Mouse (Mus musculus): ENCODE results near the gene Clec2g. TPM values are rescaled to one million over a fixed set of nuclear protein-coding genes. Genes with fewer than 3 reads are reported as not detected.

The Clec2g gene
- polyA plus RNA-seq, 1 experiment from 2014 or later: not detected

Small RNA genes within 50 kb of the gene (microRNA-seq; reads per million reads assigned to microRNA genes)
- not detected for gene Gm27336
- not detected for gene Mir7649

Other genes with a start within 250 kb of the Clec2g start
- gene Klrb1, start 211.3 kb upstream of the Clec2g start, polyA plus RNA-seq (2016; fragmentation: Nextera tagmentation; extraction: Ambion mirVana): not detected in 2 replicates
- 0.10 TPM in 1 of 2 replicates, not detected in the other for gene Klrb1c, start 145.2 kb upstream of the Clec2g start, polyA plus RNA-seq (2016; fragmentation: Nextera tagmentation; extraction: Ambion mirVana)
- not detected in 2 replicates for gene Gm44511, start 108.1 kb upstream of the Clec2g start, polyA plus RNA-seq (2016; fragmentation: Nextera tagmentation; extraction: Ambion mirVana)
- gene Klrb1b, start 108.0 kb upstream of the Clec2g start, polyA plus RNA-seq (2016; fragmentation: Nextera tagmentation; extraction: Ambion mirVana): not detected in 2 replicates
- 0.06 TPM in 1 of 2 replicates, not detected in the other for gene Clec2i, start 46.8 kb upstream of the Clec2g start, polyA plus RNA-seq (2016; fragmentation: Nextera tagmentation; extraction: Ambion mirVana)
- 6.3 and 6.4 TPM in 2 replicates for gene BC035044, start 43.3 kb upstream of the Clec2g start, polyA plus RNA-seq (2016; fragmentation: Nextera tagmentation; extraction: Ambion mirVana)
- gene Klrb1f, start 111.5 kb downstream of the Clec2g start, polyA plus RNA-seq (2016; fragmentation: Nextera tagmentation; extraction: Ambion mirVana): 0.38 and 0.50 TPM in 2 replicates
- not detected in 2 replicates for gene Clec2e, start 166.5 kb downstream of the Clec2g start, polyA plus RNA-seq (2016; fragmentation: Nextera tagmentation; extraction: Ambion mirVana)
- gene Clec2d, start 246.2 kb downstream of the Clec2g start, polyA plus RNA-seq (2016; fragmentation: Nextera tagmentation; extraction: Ambion mirVana): not detected in 2 replicates

Measured in liver, embryonic 12.5 days (tissue).